Mouse (Mus musculus) adrenal gland (tissue): ENCODE results near the gene Mecp2.
"Not testable (repeated sequence)": the region's sequence is repeated elsewhere in the genome, so short reads cannot be mapped to it uniquely, and the experiment has no call there.

ENCODE experiments used
- intact Hi-C: fragments of 180-260 bp; cut with DNase I; formaldehyde crosslinking; loops from one replicate; pipeline ENCODE4 v1.15.1; 2025
- long read RNA-seq, 2 experiments: library from polyadenylated mRNA; unstranded; transcript quantifications; one replicate each; pipeline ENCODE4 v2.0.0; 2020; ENCODE audit warnings: borderline replicate concordance in 1 of 2; ENCODE audit not compliant: insufficient replicate concordance in 1 of 2

Gene Mecp2
- long read RNA-seq, experiment 1, full-length matches to known transcripts = 3 of 8 reads
- long read RNA-seq, experiment 1, partial matches to known transcripts = 1 of 8 reads
- long read RNA-seq, experiment 1, other reads (novel, unspliced or antisense) = 4 of 8 reads
- long read RNA-seq, experiment 2, partial matches to known transcripts = 0 of 6 reads
- long read RNA-seq, experiment 2, other reads (novel, unspliced or antisense) = 4 of 6 reads

DNA sequence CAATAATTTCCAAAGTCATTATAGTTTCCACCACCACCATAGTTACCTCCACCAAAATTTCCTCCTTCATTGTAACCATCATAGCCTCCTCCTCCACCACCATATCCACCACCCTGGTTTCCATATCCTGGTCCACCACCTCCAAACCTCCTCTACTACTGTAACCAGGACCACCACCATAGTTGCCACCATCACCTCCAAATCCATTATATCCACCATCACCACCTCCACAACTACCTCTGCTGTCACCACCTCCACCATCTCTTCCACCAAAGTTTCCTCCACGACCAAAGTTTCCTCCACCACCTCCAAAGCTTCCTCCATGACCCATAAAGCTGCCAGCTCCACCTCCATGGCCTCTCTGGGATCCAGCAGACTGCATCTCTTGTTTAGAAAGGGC is at the start of gene Mecp2:
Gene Mecp2, minus strand, starts transcription at position 101 of the 400 bp plus-strand sequence.
- intact Hi-C loops = not testable (repeated sequence)

- intact Hi-C loops = no loop called here
These were observed 41.8 kb upstream of the Mecp2 start, which contains the start of gene Tktl1 for GRCm38 (mm10) chrX:74176959-74177358. TSS of gene Tktl1 (plus strand) at chrX:74177259.

DNA sequence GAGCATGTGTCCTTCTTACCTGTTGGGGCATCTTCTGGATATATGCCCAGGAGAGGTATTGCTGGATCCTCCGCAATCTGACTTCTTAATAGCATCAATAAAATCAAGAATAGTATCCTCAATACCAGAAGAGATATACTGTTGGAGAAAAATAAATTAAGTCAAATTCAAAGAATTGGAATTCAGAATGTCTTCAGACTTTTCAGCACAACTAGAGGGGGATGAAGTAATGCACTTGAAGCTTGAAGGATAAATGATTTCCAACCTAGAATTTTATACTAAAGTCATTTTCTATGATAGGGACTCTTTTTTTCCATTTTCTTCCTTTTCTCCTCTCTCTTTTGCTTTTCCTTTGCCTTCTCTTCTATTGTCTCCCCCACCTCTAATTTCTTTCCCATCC is 32.6 kb upstream of the Mecp2 start, which contains the start of gene Tex28:
Gene Tex28, minus strand, starts transcription at position 101 of the 400 bp plus-strand sequence.
- intact Hi-C loops = no loop called here

- intact Hi-C loops = loop anchor here (10.0 kb wide), 1 partner anchor 288 kb away; no protein-coding TSS in a partner anchor
These were observed 8.0 kb downstream of the Mecp2 start, which contains the start of gene Opn1mw for GRCm38 (mm10) chrX:74127164-74127563. TSS of gene Opn1mw (plus strand) at chrX:74127464.

GRCm38 (mm10) chrX:74124975-74125374 is 10.2 kb downstream of the Mecp2 start:
- intact Hi-C loops = loop anchor here (10.0 kb wide), 1 partner anchor 290 kb away; no protein-coding TSS in a partner anchor

DNA sequence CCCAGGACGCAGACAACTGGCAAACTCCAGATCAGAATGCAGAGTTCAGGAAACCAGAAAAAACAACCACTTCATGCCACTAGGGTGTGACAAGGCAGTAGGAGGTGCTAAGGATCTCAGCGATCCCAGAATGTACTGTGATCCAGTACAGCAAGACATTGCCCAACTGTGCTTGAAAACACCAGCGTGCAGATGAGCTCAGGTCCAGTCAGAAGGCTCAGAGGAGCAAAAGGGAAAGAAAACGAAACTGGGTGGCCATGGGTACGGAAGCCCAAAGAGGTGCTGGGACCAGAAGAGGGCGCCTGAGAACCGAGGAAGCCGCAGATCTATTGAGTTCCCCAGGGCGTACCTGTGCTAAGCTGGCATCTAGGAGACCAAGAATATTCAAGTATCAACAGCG is 19.7 kb downstream of the Mecp2 start:
- intact Hi-C loops = loop anchor here (10.0 kb wide), 1 partner anchor 129 kb away; the partner anchor contains the start of gene Flna

DNA sequence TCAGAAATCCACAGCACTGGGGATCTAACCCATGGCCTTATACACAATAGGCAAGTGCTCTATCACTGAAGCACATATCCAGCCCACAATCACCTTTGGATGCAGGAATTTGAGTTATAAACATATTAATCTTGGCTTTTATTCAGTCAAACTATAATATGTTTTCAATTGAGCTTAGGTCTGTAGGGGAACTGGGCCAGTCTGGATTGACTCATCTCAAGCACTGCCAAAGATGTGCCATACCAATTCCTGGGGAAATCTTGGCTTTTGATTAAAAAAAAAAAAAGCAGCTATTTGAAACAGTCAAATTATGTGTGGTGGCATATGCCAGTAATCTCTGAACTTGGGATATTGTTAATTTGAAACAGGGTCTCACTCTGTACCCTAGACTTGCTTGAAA is 21.1 kb downstream of the Mecp2 start:
- intact Hi-C loops = loop anchor here (10.0 kb wide), 1 partner anchor 131 kb away; the partner anchor contains the start of gene Flna

GRCm38 (mm10) chrX:74108747-74109146 is 26.4 kb downstream of the Mecp2 start:
- intact Hi-C loops = no loop called here

DNA sequence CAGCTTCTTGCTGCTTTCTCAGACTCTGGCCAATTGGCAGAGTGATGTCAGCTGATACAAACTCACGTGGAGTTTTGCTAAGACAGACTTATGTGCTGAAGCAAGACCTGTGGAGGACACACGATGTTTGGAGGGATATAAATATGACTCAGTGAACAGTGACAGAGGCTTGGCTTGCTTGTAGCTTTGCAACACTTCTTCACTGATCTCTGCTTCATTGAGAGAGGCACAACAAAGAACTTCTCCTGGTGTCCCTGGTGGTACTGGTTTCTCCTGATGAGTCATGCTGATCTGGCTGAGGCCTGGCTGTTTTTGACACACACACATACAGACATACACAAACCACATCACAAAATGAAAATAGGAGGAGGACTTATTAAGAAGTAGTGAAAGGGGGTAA is 29.2 kb downstream of the Mecp2 start:
- intact Hi-C loops = no loop called here

GRCm38 (mm10) chrX:74103457-74104188 is 31.5 kb downstream of the Mecp2 start:
- intact Hi-C loops = no loop called here

- intact Hi-C loops = no loop called here
These were observed 40.0 kb downstream of the Mecp2 start for GRCm38 (mm10) chrX:74095130-74095529.

GRCm38 (mm10) chrX:74085601-74086038 is 49.5 kb downstream of the Mecp2 start:
- intact Hi-C loops = loop anchor here (10.0 kb wide), 1 partner anchor 61 kb away; the partner anchor contains the start of gene Irak1

GRCm38 (mm10) chrX:74084946-74085498 is 50.1 kb downstream of the Mecp2 start:
- intact Hi-C loops = loop anchor here (10.0 kb wide), 1 partner anchor 60 kb away; the partner anchor contains the start of gene Irak1

GRCm38 (mm10) chrX:74084276-74084837 is 50.8 kb downstream of the Mecp2 start:
- intact Hi-C loops = loop anchor here (10.0 kb wide), 1 partner anchor 60 kb away; the partner anchor contains the start of gene Irak1

- intact Hi-C loops = no loop called here
These were observed 64.4 kb downstream of the Mecp2 start for GRCm38 (mm10) chrX:74070794-74071193.

- intact Hi-C loops = no loop called here
These were observed 67.3 kb downstream of the Mecp2 start for GRCm38 (mm10) chrX:74067891-74068290.

- intact Hi-C loops = no loop called here
These were observed 90.1 kb downstream of the Mecp2 start for GRCm38 (mm10) chrX:74045107-74045506.

GRCm38 (mm10) chrX:74037702-74038375 is 97.3 kb downstream of the Mecp2 start:
- intact Hi-C loops = no loop called here

DNA sequence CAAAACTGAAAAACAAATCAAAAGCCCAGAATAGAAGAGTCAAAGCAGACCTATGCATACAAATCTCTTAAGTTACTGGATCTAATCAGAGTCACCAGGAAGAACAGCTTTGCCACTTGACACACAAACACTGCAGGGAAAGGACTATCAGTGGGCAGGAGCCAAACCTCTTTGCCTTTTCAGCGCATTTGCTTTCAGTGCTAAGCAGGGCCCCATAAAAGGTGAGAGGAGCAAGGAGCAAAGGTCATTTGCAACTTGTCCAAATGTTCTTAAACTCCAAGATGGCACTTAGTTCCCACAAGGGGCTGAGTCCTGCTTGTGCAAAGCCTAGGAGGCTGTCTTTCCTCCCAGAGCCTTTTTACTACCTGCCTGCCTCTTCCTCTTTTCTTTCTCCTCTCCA is 105.2 kb downstream of the Mecp2 start:
- intact Hi-C loops = loop anchor here (10.0 kb wide), 2 partner anchors 55 to 215 kb away; partner anchors contain the start of gene Flna
